Comparison of ENCODE assay signal across 8 mouse cellular contexts in genomic region chr5:98902339-98902738, GRCm38 (mm10). TPM values are rescaled to one million over a fixed set of nuclear protein-coding genes. Genes with fewer than 3 reads are reported as not detected.
DNase-seq lines count a peak whose midpoint lies in the region; ATAC-seq and TF ChIP-seq lines count a peak whose summit lies in the region.
"Had no signal": no experiment of that assay in that cellular context is flagged by ENCODE, and none has a peak within 500 bp of the region (broad histone marks: within the 10 kb centered on the region; RNA-seq: fewer than 3 reads in every experiment).

No protein-coding gene starts in this region.

- peaks cover 4% of the 10 kb centered on the region for H3K9me3 ChIP-seq in kidney, embryonic 16.5 days (ENCODE audit: low read length)
- no peaks in the 10 kb centered on the region for H3K9me3 ChIP-seq in E14TG2a.4 (ENCODE audit: low read length)
- peaks cover 4% of the 10 kb centered on the region; the same call in 1 of the 2 replicates for H3K9me3 ChIP-seq in limb, embryonic 14.5 days (ENCODE audit: control insufficient read depth, low read length)

- H3K4me3 ChIP-seq in kidney, embryonic 16.5 days (ENCODE audit: low read length): no peak overlapping the region
- H3K4me3 ChIP-seq in E14TG2a.4 (replicated peaks; ENCODE audit: low read length): no peak overlapping the region
- no peak overlapping the region for H3K4me3 ChIP-seq in limb, embryonic 14.5 days (replicated peaks; ENCODE audit: low read length)
- H3K4me3 ChIP-seq: myocyte had no signal

- no peak overlapping the region for H3K27ac ChIP-seq in kidney, embryonic 16.5 days (ENCODE audit: low read length)
- H3K27ac ChIP-seq in limb, embryonic 14.5 days (replicated peaks; ENCODE audit: low read depth, low read length): no peak overlapping the region

- no peaks in the 10 kb centered on the region for H3K4me1 ChIP-seq in kidney, embryonic 16.5 days (ENCODE audit: insufficient read depth, low read length)
- H3K4me1 ChIP-seq in E14TG2a.4 (replicated peaks; ENCODE audit: low read depth, low read length): no peaks in the 10 kb centered on the region
- no peaks in the 10 kb centered on the region for H3K4me1 ChIP-seq in limb, embryonic 14.5 days (ENCODE audit: control insufficient read depth, insufficient read depth, low read length)

- WGBS in kidney, embryonic 16.5 days: 59% methylated on average over 4 of the region's 4 CpGs
- WGBS in limb, embryonic 14.5 days: 64% methylated on average over 4 of the region's 4 CpGs

- DNase-seq in kidney, postnatal 14 days: peak; percentile 18
- DNase-seq in ZHBTc4 (ENCODE audit: low read depth, low spot score): peak; percentile 46
- peak; percentile 53 for DNase-seq in limb, embryonic 14.5 days (ENCODE audit: low spot score)
- no peak for DNase-seq in spleen, postnatal 4 days (ENCODE audit: low spot score in 2 of 2)
- no peak for DNase-seq in right cerebral cortex, postnatal 36 days (ENCODE audit: low spot score in 2 of 2)

- H3K9ac ChIP-seq in kidney, embryonic 16.5 days (replicated peaks; ENCODE audit: low read length): no peak overlapping the region
- no peak overlapping the region for H3K9ac ChIP-seq in limb, embryonic 14.5 days (ENCODE audit: low read depth, low read length, severe bottlenecking)

- no peaks in the 10 kb centered on the region for H3K36me3 ChIP-seq in kidney, embryonic 16.5 days (ENCODE audit: insufficient read depth, low read length)
- H3K36me3 ChIP-seq in E14TG2a.4 (ENCODE audit: insufficient read depth, low read length): no peaks in the 10 kb centered on the region
- H3K36me3 ChIP-seq in limb, embryonic 14.5 days (ENCODE audit: control insufficient read depth, insufficient read depth, low read length): no peaks in the 10 kb centered on the region

- no peak overlapping the region for H3K4me2 ChIP-seq in kidney, embryonic 16.5 days (replicated peaks; ENCODE audit: low read depth, low read length)
- no peak overlapping the region for H3K4me2 ChIP-seq in limb, embryonic 14.5 days (replicated peaks; ENCODE audit: low read depth, low read length, severe bottlenecking)

- no peak for ATAC-seq in kidney, embryonic 16.5 days (ENCODE audit: low FRiP score, low TSS enrichment)
- no peak for ATAC-seq in limb, embryonic 14.5 days (ENCODE audit: low FRiP score, low read depth)

- TF ChIP-seq POLR2A in limb, embryonic 14.5 days (IDR thresholded peaks at IDR 0.05; ENCODE audit: borderline replicate concordance, extremely low read depth, insufficient read depth, insufficient read length): no peak

- peak; percentile 30; the same call in 1 of the 2 replicates for TF ChIP-seq CTCF in E14TG2a.4 (conservative IDR thresholded peaks at IDR 0.05; ENCODE audit: low read length)

- H3K27me3 ChIP-seq in kidney, embryonic 16.5 days (ENCODE audit: insufficient read depth, low read length): no peaks in the 10 kb centered on the region
- H3K27me3 ChIP-seq in E14TG2a.4 (ENCODE audit: insufficient read depth, low read length): no peaks in the 10 kb centered on the region
- H3K27me3 ChIP-seq in limb, embryonic 14.5 days (ENCODE audit: control insufficient read depth, insufficient read depth, low read length): no peaks in the 10 kb centered on the region

RNA-seq across cellular contexts. Expression of gene Bmp3, which starts 48.1 kb away (rescaled TPM):
- 10.2 and 11.7 TPM in 2 replicates for polyA plus RNA-seq in kidney, embryonic 16.5 days (2015; fragmentation: Nextera tagmentation; extraction: Ambion mirVana)
- polyA plus RNA-seq in limb, embryonic 14.5 days (2012; rRNA removed): 6.2 and 7.0 TPM in 2 replicates
- 7.6 and 8.6 TPM in 2 replicates for polyA plus RNA-seq in limb, embryonic 14.5 days (2014; fragmentation: Nextera tagmentation; extraction: Ambion mirVana)
- polyA plus RNA-seq: myocyte had no signal

Comparison
In these comparisons a context has a peak if more than half of its experiments do, and no peak if none do; other contexts are left out.
1. DNase-seq: peak in kidney, postnatal 14 days (single experiment), ZHBTc4 (single experiment) and limb, embryonic 14.5 days (single experiment); none in spleen, postnatal 4 days (0 of 2) and right cerebral cortex, postnatal 36 days (0 of 2).